Mouse (Mus musculus) gastrocnemius, adult 2 months (tissue): ENCODE data around the gene AA986860. TPM values are rescaled to one million over a fixed set of nuclear protein-coding genes. Genes with fewer than 3 reads are reported as not detected.

Source experiments
- DNase-seq: peaks from one replicate; pipeline ENCODE4 v3.0.0; 2022
- H3K27ac ChIP-seq: fragments of 200-600 bp; 2 replicates; pipeline ENCODE4 v1.8.1; 2022; ENCODE audit warnings: mild to moderate bottlenecking
- H3K4me3 ChIP-seq: fragments of 200-600 bp; 2 replicates; pipeline ENCODE4 v1.8.1; 2022; ENCODE audit warnings: mild to moderate bottlenecking, moderate library complexity
- CTCF ChIP-seq: fragments of 200-600 bp; IDR thresholded peaks from 2 replicates; pipeline ENCODE4 v1.8.1; 2022; ENCODE audit warnings: antibody characterized with exemption, mild to moderate bottlenecking, moderate library complexity
- intact Hi-C: fragments of 180-260 bp; cut with DNase I; formaldehyde crosslinking; loops from one replicate; pipeline ENCODE4 v1.15.1; 2025
- total RNA-seq, 2 experiments: library from RNA; stranded (reverse); gene quantifications; 2 replicates each; pipeline ENCODE4 v1.2.3; 2021

The AA986860 gene
- total RNA-seq, 2 experiments from 2014 or later = 0.20 to 0.43 TPM

GRCm38 (mm10) chr1:130739636-130740035 is 7.9 kb downstream of the AA986860 start:
- DNase-seq = no peak
- Histone ChIP-seq H3K27ac (no peak overlapping the region), H3K4me3 (no peak overlapping the region)
- no peak for TF ChIP-seq CTCF
- intact Hi-C loops = no loop called here

GRCm38 (mm10) chr1:130740227-130740648 is 8.5 kb downstream of the AA986860 start:
- Histone ChIP-seq H3K4me3 (no peak overlapping the region), H3K27ac (no peak overlapping the region)
- intact Hi-C loops = no loop called here
- TF ChIP-seq CTCF = no peak
- no peak for DNase-seq

GRCm38 (mm10) chr1:130740781-130741720 is 9.3 kb downstream of the AA986860 start:
- no peak for TF ChIP-seq CTCF
- intact Hi-C loops = no loop called here
- no peak overlapping the region for H3K4me3 ChIP-seq
- DNase-seq = no peak
- H3K27ac ChIP-seq = no peak overlapping the region

GRCm38 (mm10) chr1:130742201-130742600 is 10.4 kb downstream of the AA986860 start:
- intact Hi-C loops = no loop called here
- H3K27ac ChIP-seq = no peak overlapping the region
- no peak for DNase-seq
- no peak overlapping the region for H3K4me3 ChIP-seq
- no peak for TF ChIP-seq CTCF

- intact Hi-C loops = no loop called here
- TF ChIP-seq CTCF = no peak
Measured at GRCm38 (mm10) chr1:130743775-130744174, 12.0 kb downstream of the AA986860 start.

GRCm38 (mm10) chr1:130744217-130744616 is 12.4 kb downstream of the AA986860 start:
- DNase-seq = no peak
- no peak overlapping the region for H3K27ac ChIP-seq
- no peak for TF ChIP-seq CTCF
- intact Hi-C loops = no loop called here
- H3K4me3 ChIP-seq = no peak overlapping the region

More at GRCm38 (mm10) chr1:130743775-130744174, 12.0 kb downstream of the AA986860 start:
- Histone ChIP-seq H3K27ac (no peak overlapping the region), H3K4me3 (no peak overlapping the region)
- no peak for DNase-seq

- intact Hi-C loops = no loop called here
- Histone ChIP-seq H3K4me3 (no peak overlapping the region), H3K27ac (no peak overlapping the region)
- no peak for DNase-seq
- TF ChIP-seq CTCF = no peak
Measured at GRCm38 (mm10) chr1:130744961-130745360, 13.2 kb downstream of the AA986860 start.

GRCm38 (mm10) chr1:130745591-130745990 is 13.8 kb downstream of the AA986860 start:
- no peak overlapping the region for H3K27ac ChIP-seq
- intact Hi-C loops = no loop called here
- DNase-seq = no peak
- TF ChIP-seq CTCF = no peak
- H3K4me3 ChIP-seq = no peak overlapping the region

- no peak for TF ChIP-seq CTCF
- Histone ChIP-seq H3K27ac (no peak overlapping the region), H3K4me3 (no peak overlapping the region)
- DNase-seq = no peak
- intact Hi-C loops = no loop called here
Measured at GRCm38 (mm10) chr1:130746819-130747218, 15.0 kb downstream of the AA986860 start.

- DNase-seq = no peak
- intact Hi-C loops = no loop called here
- no peak for TF ChIP-seq CTCF
- Histone ChIP-seq H3K27ac (no peak overlapping the region), H3K4me3 (no peak overlapping the region)
Measured at GRCm38 (mm10) chr1:130759689-130760088, 27.9 kb downstream of the AA986860 start.

- no peak overlapping the region for H3K4me3 ChIP-seq
- intact Hi-C loops = no loop called here
- TF ChIP-seq CTCF = no peak
- no peak for DNase-seq
- no peak overlapping the region for H3K27ac ChIP-seq
Measured at GRCm38 (mm10) chr1:130761597-130761996, 29.8 kb downstream of the AA986860 start.

- DNase-seq = no peak
- TF ChIP-seq CTCF = no peak
- Histone ChIP-seq H3K27ac (no peak overlapping the region), H3K4me3 (no peak overlapping the region)
- intact Hi-C loops = no loop called here
Measured at GRCm38 (mm10) chr1:130762045-130762760, 30.4 kb downstream of the AA986860 start.

- DNase-seq = no peak
- no peak overlapping the region for H3K4me3 ChIP-seq
- no peak for TF ChIP-seq CTCF
- no peak overlapping the region for H3K27ac ChIP-seq
- intact Hi-C loops = no loop called here
Measured at GRCm38 (mm10) chr1:130764027-130764461, 32.3 kb downstream of the AA986860 start.
